Mouse (Mus musculus): ENCODE results near the gene Igfbp1.
A peak's percentile ranks its signal among the peaks of the same experiment; 100 is the strongest.

Igfbp1 gene

GRCm38 (mm10) chr11:7195312-7195685, 2.3 kb upstream of the Igfbp1 start:
- DNase-seq: no peak

GRCm38 (mm10) chr11:7198006-7198405, 424 bp downstream of the Igfbp1 start:
- DNase-seq: no peak

- DNase-seq: no peak
Observed at GRCm38 (mm10) chr11:7198481-7199256, 1.1 kb downstream of the Igfbp1 start.

DNA sequence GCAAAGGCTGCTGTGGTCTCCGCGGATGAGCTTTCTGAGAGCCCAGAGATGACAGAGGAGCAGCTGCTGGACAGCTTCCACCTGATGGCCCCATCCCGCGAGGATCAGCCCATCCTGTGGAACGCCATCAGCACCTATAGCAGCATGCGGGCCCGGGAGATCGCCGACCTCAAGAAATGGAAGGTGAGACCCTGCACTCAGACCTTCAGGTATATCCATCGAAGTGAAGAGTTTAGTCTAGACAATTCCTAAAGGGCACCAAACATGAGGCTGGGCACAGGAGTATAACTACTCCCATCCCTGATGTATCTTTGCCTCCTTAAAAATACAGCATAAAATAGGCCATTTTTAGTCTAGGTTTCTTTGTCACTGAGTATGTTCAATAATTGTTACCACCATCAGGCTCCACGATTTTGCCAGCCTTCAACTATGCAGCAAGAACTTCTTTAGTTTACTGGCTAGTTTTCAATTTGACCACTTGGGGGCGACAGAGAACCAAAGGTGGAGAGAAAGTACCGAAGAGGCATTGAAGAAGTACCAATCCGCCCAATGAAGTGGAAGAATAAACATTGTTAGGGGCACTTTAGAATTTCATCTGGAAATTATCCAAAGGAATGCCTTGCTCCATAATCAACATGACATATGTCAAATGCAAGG, 2.3 kb downstream of the Igfbp1 start:
- peak; percentile 65 for DNase-seq

DNA sequence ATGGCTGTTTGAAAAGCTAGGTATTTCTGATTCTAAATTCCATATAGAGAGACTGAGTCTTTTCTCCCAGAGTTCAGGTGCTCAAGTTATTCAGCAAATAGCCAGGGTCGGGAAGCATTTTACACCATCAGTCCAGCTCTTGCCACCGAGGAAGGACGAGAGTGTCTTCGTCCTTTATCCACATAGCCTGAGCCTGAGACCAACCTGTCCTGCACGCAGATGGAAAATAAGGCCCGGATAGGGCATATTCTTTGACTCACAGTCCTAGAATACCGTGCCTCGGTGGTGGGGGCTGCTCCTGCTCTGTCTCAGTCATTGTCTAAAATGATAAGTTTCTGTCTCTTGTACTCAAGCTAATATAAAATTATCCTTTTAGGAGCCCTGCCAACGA, 2.8 kb downstream of the Igfbp1 start:
- DNase-seq: no peak

GRCm38 (mm10) chr11:7202206-7202605, 4.6 kb downstream of the Igfbp1 start:
- no peak for DNase-seq

- DNase-seq: no peak
Observed at GRCm38 (mm10) chr11:7203846-7204245, 6.3 kb downstream of the Igfbp1 start.

GRCm38 (mm10) chr11:7210343-7210742, 12.8 kb downstream of the Igfbp1 start:
- DNase-seq: peak; percentile 81

DNA sequence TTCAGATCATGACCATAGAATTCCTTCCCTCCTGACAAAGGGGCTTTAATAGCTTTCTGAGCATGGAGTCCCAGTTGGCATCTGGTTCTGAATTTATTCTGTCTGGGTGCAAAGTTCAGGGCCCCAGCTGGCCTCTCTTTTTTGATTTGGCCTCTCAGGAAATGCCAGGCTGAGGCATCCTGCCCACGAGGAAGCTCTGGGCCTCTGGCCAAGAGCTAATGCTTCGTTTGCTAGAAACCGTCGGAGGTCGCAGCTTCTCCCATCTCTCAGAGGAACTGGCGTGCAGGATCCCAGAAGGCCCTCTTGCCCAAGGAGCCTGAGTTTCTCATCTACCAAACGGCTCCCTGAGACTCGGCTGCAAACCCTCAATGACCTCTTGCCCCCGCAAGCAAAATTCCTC, 13.6 kb downstream of the Igfbp1 start:
- DNase-seq: no peak

DNA sequence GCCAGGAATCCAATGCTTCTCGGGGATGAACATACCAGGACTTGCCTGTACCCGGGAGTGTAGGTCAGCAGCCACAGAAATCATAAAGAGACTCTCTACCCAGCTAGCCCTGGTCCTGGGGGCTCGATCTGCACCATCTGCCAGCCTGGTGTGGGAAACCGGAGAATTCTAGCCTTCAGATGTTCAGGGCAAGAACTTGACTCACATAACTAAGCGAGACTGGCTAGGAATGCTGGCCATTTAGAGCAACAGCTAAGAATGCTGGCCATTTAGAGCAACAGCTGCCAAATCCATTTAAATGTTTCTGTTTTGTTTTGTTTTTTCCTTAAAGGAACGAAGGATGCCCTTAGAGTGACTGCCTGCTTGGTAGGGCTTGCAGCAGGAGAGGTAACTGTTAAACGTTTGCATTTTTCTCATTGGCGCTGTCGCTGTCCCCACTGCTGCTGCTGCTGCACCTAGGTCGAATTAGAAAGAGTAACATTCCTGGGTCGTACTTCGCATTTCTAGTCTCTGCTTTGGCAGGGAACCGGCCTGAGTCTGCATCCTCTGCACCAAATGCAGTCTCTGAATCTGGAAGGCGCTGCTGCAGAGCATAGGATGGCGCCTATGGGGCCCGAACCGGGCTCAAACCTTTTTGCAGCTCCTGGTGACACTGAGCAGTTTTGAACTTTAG, 14.7 kb downstream of the Igfbp1 start:
- no peak for DNase-seq

DNA sequence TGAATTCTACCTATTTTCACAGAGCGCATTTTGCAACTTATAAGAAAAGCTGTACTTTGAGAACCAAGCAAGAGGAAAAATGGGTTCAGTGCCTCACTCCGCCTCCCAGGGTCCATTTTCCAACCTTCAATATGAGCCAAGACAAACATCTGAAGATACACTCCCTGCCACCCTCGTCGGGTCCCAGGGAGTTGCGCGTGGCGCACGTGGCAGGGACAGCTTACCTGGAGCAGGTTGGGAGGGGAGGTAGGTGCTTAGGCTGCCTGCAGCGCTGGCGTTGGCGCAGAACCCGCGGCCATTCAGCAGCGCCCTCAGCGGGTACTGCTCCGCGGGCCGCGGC, 15.5 kb downstream of the Igfbp1 start:
- DNase-seq: no peak

- DNase-seq: peak; percentile 51
Observed at GRCm38 (mm10) chr11:7213501-7214341, 16.1 kb downstream of the Igfbp1 start, which contains the start of gene Igfbp3. TSS of gene Igfbp3 (minus strand) at chr11:7213923.

GRCm38 (mm10) chr11:7214342-7214660, 16.7 kb downstream of the Igfbp1 start:
- no peak for DNase-seq

DNA sequence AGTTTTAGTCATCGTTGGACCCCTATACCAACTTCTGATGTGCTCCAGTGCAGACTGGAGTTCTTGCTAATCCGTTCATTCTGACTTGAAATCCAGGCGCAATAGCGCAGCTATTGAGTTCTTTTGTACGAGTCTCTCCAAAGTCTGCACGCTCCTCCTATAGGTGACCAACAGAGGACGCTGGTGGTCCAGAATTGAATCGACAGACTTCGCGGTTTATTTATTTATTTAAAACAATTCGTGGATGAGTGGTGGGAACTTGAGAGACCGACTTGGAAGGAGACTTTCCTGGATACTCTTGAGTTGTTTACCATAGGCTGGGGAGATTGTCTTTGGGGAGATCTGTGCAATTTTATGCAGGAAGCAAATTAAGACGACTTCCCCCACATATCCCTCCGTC, 17.2 kb downstream of the Igfbp1 start:
- no peak for DNase-seq

GRCm38 (mm10) chr11:7215703-7216102, 18.1 kb downstream of the Igfbp1 start:
- peak; percentile 79 for DNase-seq

GRCm38 (mm10) chr11:7221826-7222225, 24.2 kb downstream of the Igfbp1 start:
- DNase-seq: peak; percentile 60

- no peak for DNase-seq
Observed at GRCm38 (mm10) chr11:7226200-7226599, 28.6 kb downstream of the Igfbp1 start.

GRCm38 (mm10) chr11:7226810-7227550, 29.4 kb downstream of the Igfbp1 start:
- no peak for DNase-seq

DNA sequence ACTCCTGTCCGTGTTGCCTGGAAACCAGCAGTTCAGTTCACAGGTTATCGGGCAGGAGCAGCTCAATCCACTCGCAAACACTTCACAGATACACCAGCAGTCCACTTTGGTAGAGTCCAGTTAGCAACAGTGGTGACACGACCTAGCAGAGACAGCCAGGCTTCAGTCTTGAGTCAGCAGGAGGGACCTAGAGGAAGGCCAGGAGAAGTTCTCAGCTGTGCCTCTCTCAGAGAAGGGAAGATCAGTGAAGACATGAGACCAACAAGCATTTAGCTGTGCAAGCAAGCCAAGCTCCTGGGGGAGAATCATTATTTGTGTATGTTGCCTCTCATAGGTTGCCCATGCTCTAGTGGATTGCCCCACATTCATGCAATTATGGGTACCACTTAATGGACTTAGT, 30.5 kb downstream of the Igfbp1 start:
- DNase-seq: no peak

- no peak for DNase-seq
Observed at GRCm38 (mm10) chr11:7230000-7230399, 32.4 kb downstream of the Igfbp1 start.

DNA sequence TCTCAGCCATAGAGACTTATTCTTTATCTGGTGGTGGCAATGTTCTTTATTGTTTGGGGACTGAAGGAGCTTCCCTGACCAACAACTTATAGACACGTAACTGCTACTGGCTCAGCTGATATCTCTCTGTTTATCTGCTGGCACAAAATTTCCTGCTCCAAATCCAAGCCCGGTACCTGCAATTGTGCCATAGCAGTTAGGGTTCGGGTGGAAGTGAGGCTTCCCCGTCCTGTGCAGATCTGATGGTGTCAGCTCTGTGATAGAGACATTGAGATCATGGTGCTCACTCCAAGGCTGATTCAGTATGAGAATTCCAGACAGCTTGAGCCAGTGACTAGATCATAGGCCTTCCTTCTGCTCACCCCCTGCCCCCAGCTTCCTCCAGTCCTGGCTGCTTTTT, 34.4 kb downstream of the Igfbp1 start:
- no peak for DNase-seq

DNA sequence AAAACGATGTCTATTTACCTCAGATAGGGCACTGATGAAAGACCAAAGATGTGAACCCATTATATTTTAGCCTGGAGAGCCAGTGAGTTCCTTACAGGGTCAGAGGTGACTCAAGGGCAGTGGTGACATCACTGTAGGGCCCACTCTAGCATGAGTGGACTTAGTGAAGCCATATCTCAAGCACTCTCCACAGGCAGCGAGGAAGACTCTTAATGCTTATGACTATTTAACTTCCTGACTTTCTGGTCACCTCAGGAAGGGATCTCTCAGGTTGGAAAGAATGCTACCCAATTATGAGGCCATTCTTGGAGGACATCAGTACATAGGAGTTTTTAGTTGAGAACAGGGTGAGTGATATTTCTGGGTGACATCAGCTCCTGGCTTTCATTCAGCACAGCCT, 35.8 kb downstream of the Igfbp1 start:
- no peak for DNase-seq

- no peak for DNase-seq
Observed at GRCm38 (mm10) chr11:7234436-7234835, 36.9 kb downstream of the Igfbp1 start.
